Mouse (Mus musculus) thymus, postnatal 14 days (tissue): ENCODE data around the gene Olfr365.

Source experiments
- DNase-seq: peaks from one replicate; pipeline ENCODE4 v3.0.0; 2021

The Olfr365 gene

DNA sequence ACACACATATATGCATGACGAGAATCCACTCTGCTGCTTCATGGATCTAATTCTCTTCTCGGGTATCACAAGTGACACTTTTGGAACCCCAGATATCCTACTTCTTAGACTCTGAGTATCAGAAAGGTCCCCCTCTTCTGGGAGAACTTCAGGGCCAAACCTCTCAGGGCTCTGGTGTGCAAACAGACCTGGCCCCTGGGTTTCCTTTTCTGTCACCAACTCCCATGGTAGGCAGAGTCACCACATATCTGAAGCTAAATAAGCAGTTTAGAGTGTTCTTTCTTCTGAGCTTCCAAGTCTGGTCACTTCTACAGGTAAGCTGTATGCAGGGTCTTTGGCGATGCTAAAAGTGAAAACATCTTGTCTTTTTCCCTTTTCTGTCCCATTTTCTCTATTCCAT is at the start of gene Olfr365:
Olfr365 (plus strand) TSS at position 301 of the 400 bp plus-strand sequence.
- DNase-seq, result no peak

- no peak for DNase-seq
Measured at GRCm38 (mm10) chr2:37139022-37139421, 49.0 kb upstream of the Olfr365 start, which contains the start of gene Olfr364-ps1. Gene Olfr364-ps1 (plus strand): TSS chr2:37139322.

- DNase-seq, result no peak
Measured at GRCm38 (mm10) chr2:37211274-37211673, 23.3 kb downstream of the Olfr365 start, which contains the start of gene Olfr366. Gene Olfr366 (plus strand): TSS chr2:37211574.
